Mouse (Mus musculus): ENCODE data around the gene Cdk4. TPM values are rescaled to one million over a fixed set of nuclear protein-coding genes. Genes with fewer than 3 reads are reported as not detected.

Gene Cdk4
- polyA plus RNA-seq, 1 experiment: 106 TPM

GRCm38 (mm10) chr10:127083915-127084306 is 20.6 kb downstream of the Cdk4 start:
- Histone ChIP-seq H3K4me3 (ENCODE audit: extremely low read depth, insufficient read depth, insufficient read length) (no peak overlapping the region), H3K27me3 (ENCODE audit: control insufficient read depth, insufficient read depth, low read length) (no peaks in the 10 kb centered on the region), H3K36me3 (ENCODE audit: control insufficient read depth, insufficient read depth, low read length) (peaks cover 36% of the 10 kb centered on the region), H3K4me1 (ENCODE audit: control insufficient read depth, insufficient read depth, insufficient read length) (no peaks in the 10 kb centered on the region; the same call in 1 of the 2 replicates), H3K27ac (ENCODE audit: insufficient read depth, low read length) (no peak overlapping the region)
- no peak for TF ChIP-seq CTCF (IDR thresholded peaks at IDR 0.05; ENCODE audit: extremely low read depth, insufficient read depth, insufficient read length, insufficient replicate concordance)
- TF ChIP-seq POLR2A (IDR thresholded peaks at IDR 0.05; ENCODE audit: low read depth, low read length): no peak
- WGBS: 90% methylated on average over 5 of the region's 5 CpGs
- DNase-seq (ENCODE audit: low read depth in 1 of 2, low spot score in 2 of 2): no peak

GRCm38 (mm10) chr10:127085052-127085451 is 21.7 kb downstream of the Cdk4 start:
- WGBS: 90% methylated on average over 9 of the region's 9 CpGs

GRCm38 (mm10) chr10:127085633-127086032 is 22.3 kb downstream of the Cdk4 start:
- 86% methylated on average over 6 of the region's 6 CpGs for WGBS
- H3K4me1 ChIP-seq (ENCODE audit: control insufficient read depth, insufficient read depth, insufficient read length): no peaks in the 10 kb centered on the region
- DNase-seq (ENCODE audit: low read depth in 1 of 2, low spot score in 2 of 2): no peak
- H3K27me3 ChIP-seq (ENCODE audit: control insufficient read depth, insufficient read depth, low read length): no peaks in the 10 kb centered on the region
- no peak for TF ChIP-seq CTCF (IDR thresholded peaks at IDR 0.05; ENCODE audit: extremely low read depth, insufficient read depth, insufficient read length, insufficient replicate concordance)
- TF ChIP-seq POLR2A (IDR thresholded peaks at IDR 0.05; ENCODE audit: low read depth, low read length): no peak
- peaks cover 30% of the 10 kb centered on the region for H3K36me3 ChIP-seq (ENCODE audit: control insufficient read depth, insufficient read depth, low read length)
- H3K4me3 ChIP-seq (ENCODE audit: extremely low read depth, insufficient read depth, insufficient read length): no peak overlapping the region
- H3K27ac ChIP-seq (ENCODE audit: insufficient read depth, low read length): no peak overlapping the region

More at GRCm38 (mm10) chr10:127085052-127085451, 21.7 kb downstream of the Cdk4 start:
- Histone ChIP-seq H3K27me3 (ENCODE audit: control insufficient read depth, insufficient read depth, low read length) (no peaks in the 10 kb centered on the region), H3K4me3 (ENCODE audit: extremely low read depth, insufficient read depth, insufficient read length) (no peak overlapping the region), H3K4me1 (ENCODE audit: control insufficient read depth, insufficient read depth, insufficient read length) (no peaks in the 10 kb centered on the region), H3K27ac (ENCODE audit: insufficient read depth, low read length) (no peak overlapping the region), H3K36me3 (ENCODE audit: control insufficient read depth, insufficient read depth, low read length) (peaks cover 31% of the 10 kb centered on the region)
- TF ChIP-seq CTCF (IDR thresholded peaks at IDR 0.05; ENCODE audit: extremely low read depth, insufficient read depth, insufficient read length, insufficient replicate concordance) (no peak), POLR2A (IDR thresholded peaks at IDR 0.05; ENCODE audit: low read depth, low read length) (no peak)
- DNase-seq (ENCODE audit: low read depth in 1 of 2, low spot score in 2 of 2): no peak

- no peak overlapping the region for H3K4me3 ChIP-seq (ENCODE audit: extremely low read depth, insufficient read depth, insufficient read length)
- H3K4me1 ChIP-seq (ENCODE audit: control insufficient read depth, insufficient read depth, insufficient read length): peaks cover 4% of the 10 kb centered on the region; the same call in 1 of the 2 replicates
- H3K27ac ChIP-seq (ENCODE audit: insufficient read depth, low read length): no peak overlapping the region
- H3K36me3 ChIP-seq (ENCODE audit: control insufficient read depth, insufficient read depth, low read length): peaks cover 43% of the 10 kb centered on the region
- H3K27me3 ChIP-seq (ENCODE audit: control insufficient read depth, insufficient read depth, low read length): no peaks in the 10 kb centered on the region
- TF ChIP-seq POLR2A (IDR thresholded peaks at IDR 0.05; ENCODE audit: low read depth, low read length): no peak
- TF ChIP-seq CTCF (IDR thresholded peaks at IDR 0.05; ENCODE audit: extremely low read depth, insufficient read depth, insufficient read length, insufficient replicate concordance): no peak
- no peak for DNase-seq (ENCODE audit: low read depth in 1 of 2, low spot score in 2 of 2)
- WGBS: 93% methylated on average over 57 of the region's 57 CpGs
These were observed 27.5 kb downstream of the Cdk4 start for GRCm38 (mm10) chr10:127090560-127091411.

GRCm38 (mm10) chr10:127091507-127092396 is 28.4 kb downstream of the Cdk4 start:
- H3K4me3 ChIP-seq (ENCODE audit: extremely low read depth, insufficient read depth, insufficient read length): no peak overlapping the region
- DNase-seq (ENCODE audit: low read depth in 1 of 2, low spot score in 2 of 2): no peak
- H3K36me3 ChIP-seq (ENCODE audit: control insufficient read depth, insufficient read depth, low read length): peaks cover 49% of the 10 kb centered on the region
- H3K27ac ChIP-seq (ENCODE audit: insufficient read depth, low read length): no peak overlapping the region
- H3K4me1 ChIP-seq (ENCODE audit: control insufficient read depth, insufficient read depth, insufficient read length): peaks cover 4% of the 10 kb centered on the region; the same call in 1 of the 2 replicates
- TF ChIP-seq CTCF (IDR thresholded peaks at IDR 0.05; ENCODE audit: extremely low read depth, insufficient read depth, insufficient read length, insufficient replicate concordance): no peak
- no peak for TF ChIP-seq POLR2A (IDR thresholded peaks at IDR 0.05; ENCODE audit: low read depth, low read length)
- WGBS: 90% methylated on average over 51 of the region's 51 CpGs
- no peaks in the 10 kb centered on the region for H3K27me3 ChIP-seq (ENCODE audit: control insufficient read depth, insufficient read depth, low read length)

- H3K27ac ChIP-seq (ENCODE audit: insufficient read depth, low read length): no peak overlapping the region
- peaks cover 48% of the 10 kb centered on the region for H3K36me3 ChIP-seq (ENCODE audit: control insufficient read depth, insufficient read depth, low read length)
- H3K4me1 ChIP-seq (ENCODE audit: control insufficient read depth, insufficient read depth, insufficient read length): peaks cover 4% of the 10 kb centered on the region; the same call in 1 of the 2 replicates
- no peak for DNase-seq (ENCODE audit: low read depth in 1 of 2, low spot score in 2 of 2)
- TF ChIP-seq POLR2A (IDR thresholded peaks at IDR 0.05; ENCODE audit: low read depth, low read length) (no peak), CTCF (IDR thresholded peaks at IDR 0.05; ENCODE audit: extremely low read depth, insufficient read depth, insufficient read length, insufficient replicate concordance) (no peak)
- no peak overlapping the region for H3K4me3 ChIP-seq (ENCODE audit: extremely low read depth, insufficient read depth, insufficient read length)
- 51% methylated on average over 4 of the region's 4 CpGs for WGBS
- H3K27me3 ChIP-seq (ENCODE audit: control insufficient read depth, insufficient read depth, low read length): no peaks in the 10 kb centered on the region
These were observed 29.4 kb downstream of the Cdk4 start for GRCm38 (mm10) chr10:127092742-127093141.
